Mouse (Mus musculus): ENCODE measurements around the gene Elk3.

The Elk3 gene

GRCm38 (mm10) chr10:93266521-93266920, 44.4 kb downstream of the Elk3 start:
- DNase-seq = no peak

- no peak for DNase-seq
These were observed 45.1 kb downstream of the Elk3 start for GRCm38 (mm10) chr10:93265833-93266232.

- no peak for DNase-seq
These were observed 46.9 kb downstream of the Elk3 start for GRCm38 (mm10) chr10:93264001-93264400.

- DNase-seq = no peak
These were observed 47.5 kb downstream of the Elk3 start for GRCm38 (mm10) chr10:93263431-93263830.

- DNase-seq = peak; percentile 50
These were observed 48.9 kb downstream of the Elk3 start for GRCm38 (mm10) chr10:93261981-93262499.

- no peak for DNase-seq
These were observed 49.6 kb downstream of the Elk3 start for GRCm38 (mm10) chr10:93261132-93261980.

GRCm38 (mm10) chr10:93259826-93260225, 51.1 kb downstream of the Elk3 start:
- DNase-seq = no peak

- no peak for DNase-seq
These were observed 55.6 kb downstream of the Elk3 start for GRCm38 (mm10) chr10:93255294-93255693.

- no peak for DNase-seq
These were observed 57.8 kb downstream of the Elk3 start for GRCm38 (mm10) chr10:93253156-93253555.

- DNase-seq = no peak
These were observed 58.3 kb downstream of the Elk3 start for GRCm38 (mm10) chr10:93252661-93253060.

- DNase-seq = no peak
These were observed 59.5 kb downstream of the Elk3 start for GRCm38 (mm10) chr10:93251426-93251825.

GRCm38 (mm10) chr10:93250436-93251317, 60.3 kb downstream of the Elk3 start:
- no peak for DNase-seq

- DNase-seq = no peak
These were observed 61.0 kb downstream of the Elk3 start for GRCm38 (mm10) chr10:93249901-93250300.

GRCm38 (mm10) chr10:93248416-93248815, 62.5 kb downstream of the Elk3 start:
- no peak for DNase-seq

- DNase-seq = no peak
These were observed 63.0 kb downstream of the Elk3 start for GRCm38 (mm10) chr10:93247902-93248301.

GRCm38 (mm10) chr10:93247422-93247821, 63.5 kb downstream of the Elk3 start:
- no peak for DNase-seq

- DNase-seq = no peak
These were observed 64.6 kb downstream of the Elk3 start for GRCm38 (mm10) chr10:93246185-93246920.

- DNase-seq = no peak
These were observed 66.7 kb downstream of the Elk3 start for GRCm38 (mm10) chr10:93244209-93244705.

GRCm38 (mm10) chr10:93242861-93243260, 68.1 kb downstream of the Elk3 start:
- no peak for DNase-seq

GRCm38 (mm10) chr10:93242208-93242607, 68.7 kb downstream of the Elk3 start:
- DNase-seq = no peak

- DNase-seq = no peak
These were observed 71.6 kb downstream of the Elk3 start for GRCm38 (mm10) chr10:93239201-93239806.

- no peak for DNase-seq
These were observed 76.2 kb downstream of the Elk3 start for GRCm38 (mm10) chr10:93234692-93235091.

All from embryo, embryonic 11 days (tissue).